Mouse (Mus musculus): ENCODE results near the gene Dnajc30.
"Not testable (repeated sequence)": the region's sequence is repeated elsewhere in the genome, so short reads cannot be mapped to it uniquely, and the experiment has no call there.

Dnajc30 gene

GRCm38 (mm10) chr5:135064909-135065446 lies 976 bp downstream of the Dnajc30 start, which contains the start of gene Bud23:
Gene Bud23 (minus strand): TSS chr5:135064959.
- not testable (repeated sequence) for DNase-seq

- DNase-seq, result no peak
Observed at GRCm38 (mm10) chr5:135066008-135066407, 2.0 kb downstream of the Dnajc30 start.

GRCm38 (mm10) chr5:135070448-135070847 lies 6.4 kb downstream of the Dnajc30 start:
- DNase-seq, result no peak

- DNase-seq, result no peak
Observed at GRCm38 (mm10) chr5:135072061-135072460, 8.1 kb downstream of the Dnajc30 start.

GRCm38 (mm10) chr5:135072720-135073119 lies 8.7 kb downstream of the Dnajc30 start:
- DNase-seq, result no peak

- no peak for DNase-seq
Observed at GRCm38 (mm10) chr5:135073349-135074150, 9.5 kb downstream of the Dnajc30 start.

GRCm38 (mm10) chr5:135075655-135076054 lies 11.7 kb downstream of the Dnajc30 start:
- DNase-seq, result no peak

GRCm38 (mm10) chr5:135076368-135076767 lies 12.4 kb downstream of the Dnajc30 start:
- DNase-seq, result no peak

- DNase-seq, result no peak
Observed at GRCm38 (mm10) chr5:135076931-135077505, 13.0 kb downstream of the Dnajc30 start.

- peak; percentile 92 for DNase-seq
Observed at GRCm38 (mm10) chr5:135077564-135078481, 13.8 kb downstream of the Dnajc30 start, which contains the start of gene Vps37d. Gene Vps37d (minus strand): TSS chr5:135078266.

GRCm38 (mm10) chr5:135078482-135078810 lies 14.4 kb downstream of the Dnajc30 start:
- DNase-seq, result no peak

GRCm38 (mm10) chr5:135079578-135079977 lies 15.6 kb downstream of the Dnajc30 start:
- no peak for DNase-seq

GRCm38 (mm10) chr5:135080539-135080938 lies 16.5 kb downstream of the Dnajc30 start:
- no peak for DNase-seq

- no peak for DNase-seq
Observed at GRCm38 (mm10) chr5:135086871-135087270, 22.9 kb downstream of the Dnajc30 start.

- no peak for DNase-seq
Observed at GRCm38 (mm10) chr5:135089653-135090052, 25.7 kb downstream of the Dnajc30 start, which contains the start of gene Mlxipl. Gene Mlxipl (plus strand): TSS chr5:135089890.

GRCm38 (mm10) chr5:135100981-135101380 lies 37.0 kb downstream of the Dnajc30 start:
- no peak for DNase-seq

- DNase-seq, result peak; percentile 32
Observed at GRCm38 (mm10) chr5:135103999-135104660, 40.1 kb downstream of the Dnajc30 start.

- DNase-seq, result peak; percentile 75
Observed at GRCm38 (mm10) chr5:135106758-135107256, 42.8 kb downstream of the Dnajc30 start.

- peak; percentile 57 for DNase-seq
Observed at GRCm38 (mm10) chr5:135107521-135108501, 43.8 kb downstream of the Dnajc30 start.

GRCm38 (mm10) chr5:135109017-135109416 lies 45.0 kb downstream of the Dnajc30 start:
- no peak for DNase-seq

- DNase-seq, result no peak
Observed at GRCm38 (mm10) chr5:135109426-135109825, 45.4 kb downstream of the Dnajc30 start.
